Mouse (Mus musculus) heart, adult 2 months (tissue): ENCODE measurements around the gene Gm29797.

Experiments
- EP300 ChIP-seq: fragments of 200-500 bp; IDR thresholded peaks from 2 replicates; pipeline ENCODE4 v1.6.1; 2011; ENCODE audit warnings: low read depth, low read length, control low read depth; ENCODE audit not compliant: insufficient read depth
- POLR2A ChIP-seq: fragments of 200-500 bp; IDR thresholded peaks from 2 replicates; pipeline ENCODE4 v1.6.1; 2011; ENCODE audit warnings: mild to moderate bottlenecking, low read depth, low read length, control low read depth; ENCODE audit not compliant: insufficient read depth

GRCm38 (mm10) chr2:181678780-181679179 is 21.9 kb downstream of the Gm29797 start:
- no peak for TF ChIP-seq POLR2A
- peak; percentile 96 for TF ChIP-seq EP300
